In genomic region chr17:63808756-63809155, GRCm38 (mm10) we compare ENCODE assay signal across 21 mouse cellular contexts. TPM values are rescaled to one million over a fixed set of nuclear protein-coding genes. Genes with fewer than 3 reads are reported as not detected.
A peak's percentile ranks its signal among the peaks of the same experiment; 100 is the strongest.
DNase-seq lines count a peak whose midpoint lies in the region; ATAC-seq and TF ChIP-seq lines count a peak whose summit lies in the region.
"Had no signal": no experiment of that assay in that cellular context is flagged by ENCODE, and none has a peak within 500 bp of the region (broad histone marks: within the 10 kb centered on the region; RNA-seq: fewer than 3 reads in every experiment).

No protein-coding gene starts in this region.

- no peaks in the 10 kb centered on the region for H3K4me1 ChIP-seq in heart, adult 2 months (ENCODE audit: control insufficient read depth, insufficient read depth, low read length)
- peaks cover 33% of the 10 kb centered on the region for H3K4me1 ChIP-seq in forebrain, embryonic 12.5 days
- peaks cover 6% of the 10 kb centered on the region; the same call in 1 of the 2 replicates for H3K4me1 ChIP-seq in hindbrain, embryonic 12.5 days
- H3K4me1 ChIP-seq: intestine, embryonic 15.5 days had no signal

- no peak for TF ChIP-seq EP300 in heart, adult 2 months (IDR thresholded peaks at IDR 0.05; ENCODE audit: insufficient read depth, low read depth, low read length)

- H3K27me3 ChIP-seq in heart, adult 2 months (ENCODE audit: control insufficient read depth, insufficient read depth, low read length) = no peaks in the 10 kb centered on the region
- no peaks in the 10 kb centered on the region for H3K27me3 ChIP-seq in forebrain, embryonic 12.5 days
- no peaks in the 10 kb centered on the region for H3K27me3 ChIP-seq in hindbrain, embryonic 12.5 days
- H3K27me3 ChIP-seq: CH12.LX; heart, embryonic 12.5 days; intestine, embryonic 15.5 days had no signal

- H3K9me3 ChIP-seq in forebrain, embryonic 12.5 days = no peaks in the 10 kb centered on the region
- no peaks in the 10 kb centered on the region for H3K9me3 ChIP-seq in hindbrain, embryonic 12.5 days (replicated peaks)
- H3K9me3 ChIP-seq: heart, embryonic 12.5 days; intestine, embryonic 15.5 days had no signal

- intact Hi-C loops in heart, postnatal 10 days (cut with DNase I) = loop anchor here (10.0 kb wide), 1 partner anchor 566 kb away; no protein-coding TSS in a partner anchor
- intact Hi-C loops in heart, adult 2 months (cut with DNase I) = loop anchor here (10.0 kb wide), 1 partner anchor 126 kb away; no protein-coding TSS in a partner anchor

- no peak overlapping the region for H3K9ac ChIP-seq in heart, adult 2 months (ENCODE audit: low read depth, low read length)
- H3K9ac ChIP-seq in forebrain, embryonic 12.5 days = no peak overlapping the region
- H3K9ac ChIP-seq in hindbrain, embryonic 12.5 days = no peak overlapping the region
- H3K9ac ChIP-seq: heart, embryonic 12.5 days; intestine, embryonic 15.5 days had no signal

- no peak for TF ChIP-seq POLR2A in heart, adult 2 months (IDR thresholded peaks at IDR 0.05; ENCODE audit: insufficient read depth, low read depth, low read length)

- no peak for TF ChIP-seq CTCF in heart, adult 2 months (IDR thresholded peaks at IDR 0.05)

- ATAC-seq in forebrain, embryonic 12.5 days (ENCODE audit: low FRiP score) = peak; percentile 21; the same call in 1 of the 2 replicates
- ATAC-seq in hindbrain, embryonic 12.5 days (ENCODE audit: low FRiP score) = peak; percentile 38; the same call in 1 of the 2 replicates
- ATAC-seq in inflammation-experienced regulatory T-cells, adult 6 months = no peak
- ATAC-seq: intestine, embryonic 15.5 days had no signal

- H3K4me3 ChIP-seq in heart, adult 2 months = no peak overlapping the region
- H3K4me3 ChIP-seq in forebrain, embryonic 12.5 days (replicated peaks) = no peak overlapping the region
- no peak overlapping the region for H3K4me3 ChIP-seq in hindbrain, embryonic 12.5 days
- H3K4me3 ChIP-seq: heart, embryonic 12.5 days; intestine, embryonic 15.5 days; left cerebral cortex, adult 2 months; myocyte had no signal

- H3K27ac ChIP-seq in heart, adult 2 months = no peak overlapping the region
- peak overlapping the region; percentile 70 for H3K27ac ChIP-seq in forebrain, embryonic 12.5 days
- no peak overlapping the region for H3K27ac ChIP-seq in hindbrain, embryonic 12.5 days
- H3K27ac ChIP-seq: intestine, embryonic 15.5 days; left cerebral cortex, adult 2 months had no signal

- H3K4me2 ChIP-seq in forebrain, embryonic 12.5 days = no peak overlapping the region
- H3K4me2 ChIP-seq in hindbrain, embryonic 12.5 days (replicated peaks) = no peak overlapping the region
- H3K4me2 ChIP-seq: heart, embryonic 12.5 days; intestine, embryonic 15.5 days; liver, embryonic 11.5 days had no signal

- no peaks in the 10 kb centered on the region for H3K36me3 ChIP-seq in heart, adult 2 months (ENCODE audit: control insufficient read depth, insufficient read depth, low read length)
- H3K36me3 ChIP-seq in forebrain, embryonic 12.5 days (replicated peaks) = no peaks in the 10 kb centered on the region
- H3K36me3 ChIP-seq in hindbrain, embryonic 12.5 days = no peaks in the 10 kb centered on the region
- H3K36me3 ChIP-seq: heart, embryonic 12.5 days; intestine, embryonic 15.5 days had no signal

- no peaks in the 10 kb centered on the region for H3K79me2 ChIP-seq in heart, adult 2 months (replicated peaks; ENCODE audit: control insufficient read depth, insufficient read depth, low read length)

- 64% methylated on average over 6 of the region's 6 CpGs for WGBS in heart, adult 2 months
- 20% methylated on average over 6 of the region's 6 CpGs for WGBS in forebrain, embryonic 12.5 days
- 40% methylated on average over 6 of the region's 6 CpGs for WGBS in hindbrain, embryonic 12.5 days

- DNase-seq in heart, postnatal 10 days = peak; percentile 4 to 9
- DNase-seq in heart, adult 2 months = no peak
- DNase-seq in NIH3T3 (ENCODE audit: low read depth) = peak; percentile 59
- no peak for DNase-seq in thymus, adult 18-20 months
- DNase-seq in urinary bladder, adult 18-20 months (ENCODE audit: low spot score in 2 of 2) = no peak
- DNase-seq: cerebellum, adult 9-10 months; kidney, postnatal 4 days; layer of hippocampus, adult 9-11 months; lung, adult 18-20 months; lung, postnatal 14 days; thymus, adult 2 months had no signal

RNA-seq across cellular contexts. Expression of gene Fer, which starts 54.1 kb away (rescaled TPM):
- 10 to 100 TPM; 23.4 to 25.3 TPM for total RNA-seq in heart, postnatal 10 days (2021)
- 10 to 100 TPM; 19.4 to 19.8 TPM for total RNA-seq in heart, adult 2 months (2021)
- polyA plus RNA-seq in heart, adult 2 months (2012; rRNA removed) = 3.9 and 7.9 TPM in 2 replicates
- 34.6 and 37.7 TPM in 2 replicates for polyA plus RNA-seq in forebrain, embryonic 12.5 days (2016; fragmentation: Nextera tagmentation; extraction: Ambion mirVana)
- polyA plus RNA-seq in hindbrain, embryonic 12.5 days (2016; fragmentation: Nextera tagmentation; extraction: Ambion mirVana) = 33.1 and 39.9 TPM in 2 replicates
- under 1 TPM in 1 of 3 experiments, not detected in 2; 0.91 TPM for polyA plus RNA-seq in inflammation-experienced regulatory T-cells, adult 6 months (2017; shearing (Covaris generic))

RNA-seq across cellular contexts. Expression of gene A930002H24Rik, which starts 54.8 kb away (rescaled TPM):
- 1 to 10 TPM; 1.2 to 1.4 TPM for total RNA-seq in heart, postnatal 10 days (2021)
- not detected for total RNA-seq in heart, adult 2 months (2021)
- polyA plus RNA-seq in heart, adult 2 months (2012; rRNA removed) = 0.98 TPM in 1 of 2 replicates, not detected in the other
- polyA plus RNA-seq in forebrain, embryonic 12.5 days (2016; fragmentation: Nextera tagmentation; extraction: Ambion mirVana) = 1.7 and 2.2 TPM in 2 replicates
- 2.3 and 2.8 TPM in 2 replicates for polyA plus RNA-seq in hindbrain, embryonic 12.5 days (2016; fragmentation: Nextera tagmentation; extraction: Ambion mirVana)
- polyA plus RNA-seq in inflammation-experienced regulatory T-cells, adult 6 months (2017; shearing (Covaris generic)) = not detected
- total RNA-seq: CH12.LX; heart, postnatal 25 days; left cerebral cortex, adult 2 months had no signal
- polyA plus RNA-seq: thymus, adult 2 months had no signal

Comparison
In these comparisons a context has a peak if more than half of its experiments do, and no peak if none do; other contexts are left out.
1. DNase-seq: peak in heart, postnatal 10 days (2 of 2) and NIH3T3 (single experiment); none in heart, adult 2 months (0 of 2), thymus, adult 18-20 months (0 of 2) and urinary bladder, adult 18-20 months (0 of 2).